Mouse (Mus musculus): ENCODE results near the gene Mapkbp1. TPM values are rescaled to one million over a fixed set of nuclear protein-coding genes. Genes with fewer than 3 reads are reported as not detected.

Mapkbp1 gene
- polyA plus RNA-seq, 1 experiment from 2014 or later: 5.4 TPM

DNA sequence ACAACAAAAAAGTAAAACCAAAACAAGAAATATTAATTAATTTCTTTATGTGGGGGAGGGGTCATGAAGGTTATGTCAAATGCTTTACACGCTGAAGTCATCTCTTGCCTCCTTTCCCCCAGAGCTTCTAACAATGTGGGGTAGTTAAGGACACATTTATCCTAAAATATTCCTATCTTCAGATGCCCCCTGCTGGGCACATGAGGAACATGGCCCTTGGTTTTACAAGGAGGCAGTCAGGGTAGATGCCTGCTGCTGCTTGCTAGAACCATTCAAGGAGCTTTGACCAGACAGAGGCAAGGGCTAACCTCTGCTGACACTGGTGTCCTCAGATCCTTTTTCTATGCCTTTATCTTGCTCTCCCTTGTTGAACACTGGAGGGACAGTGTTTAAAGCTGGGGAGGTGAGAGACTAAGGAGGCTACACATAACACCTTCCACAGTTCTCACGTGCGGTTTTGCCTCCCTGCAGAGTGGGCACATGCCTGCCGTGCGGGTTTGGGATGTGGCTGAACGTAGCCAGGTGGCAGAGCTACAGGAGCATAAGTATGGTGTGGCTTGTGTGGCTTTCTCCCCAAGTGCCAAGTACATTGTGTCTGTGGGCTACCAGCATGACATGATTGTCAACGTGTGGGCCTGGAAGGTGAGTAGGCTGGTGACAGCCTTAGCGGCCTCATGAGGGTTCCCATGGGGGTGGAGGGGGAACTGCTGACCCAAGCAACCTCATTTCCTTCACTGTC, 39.1 kb downstream of the Mapkbp1 start:
- Histone ChIP-seq H3K9me3 (no peaks in the 10 kb centered on the region), H3K27ac (replicated peaks) (no peak overlapping the region), H3K9ac (replicated peaks) (no peak overlapping the region), H3K36me3 (peaks cover 5% of the 10 kb centered on the region; the same call in 1 of the 2 replicates), H3K4me1 (no peaks in the 10 kb centered on the region), H3K4me2 (replicated peaks) (no peak overlapping the region), H3K4me3 (no peak overlapping the region), H3K27me3 (no peaks in the 10 kb centered on the region)
- 0 out of 2 replicates have a peak, but pooled peaks have one; percentile 29 for ATAC-seq (replicated peaks)
- WGBS: 81% methylated on average over 8 of the region's 8 CpGs

DNA sequence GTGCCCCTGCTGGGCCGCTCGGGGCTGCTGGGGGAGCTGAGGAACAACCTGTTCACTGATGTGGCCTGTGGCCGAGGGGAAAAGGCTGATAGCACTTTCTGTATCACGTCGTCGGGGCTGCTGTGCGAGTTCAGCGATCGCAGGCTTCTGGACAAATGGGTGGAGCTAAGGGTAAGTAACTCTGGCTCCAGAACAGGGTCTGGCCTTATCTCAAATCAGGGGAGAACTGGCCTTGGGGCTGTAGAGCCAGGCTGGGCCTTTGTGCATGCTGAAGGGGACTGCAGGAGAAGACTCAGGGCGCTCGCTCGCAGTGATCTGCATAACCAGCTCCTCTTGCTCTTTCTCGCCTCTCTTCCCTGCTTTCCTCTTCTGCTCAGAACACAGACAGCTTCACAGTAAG, 40.4 kb downstream of the Mapkbp1 start:
- peaks cover 14% of the 10 kb centered on the region; the same call in 1 of the 2 replicates for H3K36me3 ChIP-seq
- 90% methylated on average over 13 of the region's 13 CpGs for WGBS
- no peak overlapping the region for H3K4me3 ChIP-seq
- H3K4me2 ChIP-seq (replicated peaks): no peak overlapping the region
- H3K27me3 ChIP-seq: no peaks in the 10 kb centered on the region
- no peaks in the 10 kb centered on the region for H3K9me3 ChIP-seq
- no peak overlapping the region for H3K27ac ChIP-seq (replicated peaks)
- ATAC-seq (replicated peaks): no peak
- H3K4me1 ChIP-seq: no peaks in the 10 kb centered on the region
- H3K9ac ChIP-seq (replicated peaks): no peak overlapping the region

DNA sequence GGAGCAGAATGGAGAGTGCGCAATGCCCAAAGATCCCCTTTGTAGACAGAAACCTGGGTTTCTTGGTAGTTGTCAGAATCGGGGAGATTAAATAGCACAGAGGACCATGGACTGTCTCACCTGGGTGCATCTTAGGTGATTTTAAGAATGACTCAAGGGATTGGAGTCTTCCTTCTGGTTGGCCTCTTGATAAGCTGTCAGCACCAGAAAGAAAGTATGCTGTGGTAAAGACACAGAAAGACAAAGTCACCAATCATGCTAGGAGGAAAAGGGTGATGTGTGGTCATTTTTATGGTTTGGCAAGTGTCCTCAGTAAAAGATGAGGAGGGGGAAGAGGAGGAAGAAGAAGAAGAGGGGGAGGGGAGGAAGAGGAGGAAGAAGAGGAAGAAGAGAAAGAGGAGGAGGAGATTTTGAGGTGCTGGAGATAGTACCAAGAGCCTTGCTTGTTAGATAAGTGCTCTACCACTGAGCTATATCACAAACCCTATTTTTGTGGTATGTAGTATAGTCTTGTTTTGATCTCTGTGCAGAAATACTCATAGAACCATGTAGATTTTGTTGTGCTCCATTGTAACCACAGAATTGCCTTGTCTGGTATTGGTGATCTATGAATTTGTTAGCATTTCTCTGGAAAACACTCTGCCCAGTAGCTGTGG, 41.5 kb downstream of the Mapkbp1 start:
- Histone ChIP-seq H3K4me3 (no peak overlapping the region), H3K36me3 (peaks cover 25% of the 10 kb centered on the region), H3K9ac (replicated peaks) (no peak overlapping the region), H3K27me3 (no peaks in the 10 kb centered on the region), H3K9me3 (no peaks in the 10 kb centered on the region), H3K4me2 (replicated peaks) (no peak overlapping the region), H3K27ac (replicated peaks) (no peak overlapping the region), H3K4me1 (no peaks in the 10 kb centered on the region)
- no peak for ATAC-seq (replicated peaks)
- WGBS: 94% methylated on average over 2 of the region's 2 CpGs

DNA sequence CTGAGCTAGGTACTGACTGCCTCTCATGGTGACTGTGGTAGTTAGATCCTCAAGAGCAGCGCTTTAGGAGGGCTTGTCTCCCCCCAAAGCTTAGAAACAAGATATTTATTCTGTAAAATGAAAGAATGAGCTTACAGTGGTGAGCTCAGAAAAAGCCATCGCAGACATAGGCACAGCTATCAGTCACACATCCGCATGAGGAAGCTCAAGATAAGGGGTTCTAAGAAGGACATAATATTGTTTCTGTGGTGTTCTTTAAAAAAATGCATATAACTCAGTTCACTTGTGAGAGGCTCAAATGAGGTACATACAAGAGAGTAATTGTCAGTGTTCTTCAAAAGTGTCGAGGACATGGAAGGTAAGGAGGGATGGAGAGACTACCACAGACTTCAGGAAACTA, 43.4 kb downstream of the Mapkbp1 start:
- Histone ChIP-seq H3K27ac (replicated peaks) (no peak overlapping the region), H3K9me3 (no peaks in the 10 kb centered on the region), H3K36me3 (peaks cover 43% of the 10 kb centered on the region), H3K4me3 (no peak overlapping the region), H3K4me1 (no peaks in the 10 kb centered on the region), H3K27me3 (no peaks in the 10 kb centered on the region), H3K4me2 (replicated peaks) (no peak overlapping the region), H3K9ac (replicated peaks) (no peak overlapping the region)
- WGBS: 93% methylated on average over 4 of the region's 4 CpGs
- no peak for ATAC-seq (replicated peaks)

DNA sequence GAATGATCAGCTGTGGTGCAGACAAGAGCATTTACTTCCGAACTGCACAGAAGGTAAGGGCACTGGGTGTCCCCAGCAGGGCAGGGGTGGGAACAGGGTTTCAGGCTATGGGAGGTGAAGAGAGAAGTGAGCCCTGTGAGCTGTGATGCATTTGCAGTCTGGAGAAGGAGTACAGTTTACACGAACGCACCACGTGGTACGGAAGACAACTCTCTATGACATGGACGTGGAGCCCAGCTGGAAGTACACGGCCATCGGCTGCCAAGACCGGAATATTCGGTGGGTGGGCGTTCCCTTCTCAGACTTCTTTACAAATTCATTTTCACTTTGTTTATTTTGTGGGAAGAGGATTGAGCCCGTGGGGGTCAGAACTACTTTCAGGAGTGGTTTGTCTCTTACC, 45.1 kb downstream of the Mapkbp1 start:
- no peaks in the 10 kb centered on the region for H3K4me1 ChIP-seq
- no peak overlapping the region for H3K9ac ChIP-seq (replicated peaks)
- WGBS: 87% methylated on average over 12 of the region's 12 CpGs
- no peaks in the 10 kb centered on the region for H3K9me3 ChIP-seq
- no peak overlapping the region for H3K4me3 ChIP-seq
- H3K36me3 ChIP-seq: peaks cover 59% of the 10 kb centered on the region
- no peak for ATAC-seq (replicated peaks)
- no peak overlapping the region for H3K4me2 ChIP-seq (replicated peaks)
- H3K27ac ChIP-seq (replicated peaks): no peak overlapping the region
- no peaks in the 10 kb centered on the region for H3K27me3 ChIP-seq

DNA sequence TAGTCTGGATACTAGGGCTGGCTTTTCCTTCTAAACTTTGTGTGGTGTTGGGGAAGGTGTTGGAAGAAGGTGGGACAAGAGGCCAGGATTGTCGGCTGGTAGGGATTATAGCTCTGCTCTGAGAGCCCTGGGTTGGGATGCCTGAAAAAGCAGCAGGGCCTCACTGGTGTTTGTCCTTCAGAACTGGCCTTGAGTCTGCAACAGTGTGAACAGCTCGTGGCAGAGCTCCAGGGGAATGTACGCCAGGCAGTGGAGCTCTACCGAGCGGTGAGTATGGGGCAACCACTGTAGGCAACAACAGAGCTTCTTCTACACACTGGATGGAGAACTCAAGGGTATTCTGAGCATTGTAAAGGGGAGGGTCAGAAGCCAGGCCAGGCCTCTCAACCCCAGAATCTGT, 51.8 kb downstream of the Mapkbp1 start:
- Histone ChIP-seq H3K27me3 (no peaks in the 10 kb centered on the region), H3K4me1 (peaks cover 18% of the 10 kb centered on the region), H3K36me3 (peaks cover 49% of the 10 kb centered on the region), H3K9me3 (no peaks in the 10 kb centered on the region), H3K9ac (replicated peaks) (no peak overlapping the region), H3K27ac (replicated peaks) (no peak overlapping the region), H3K4me3 (no peak overlapping the region), H3K4me2 (replicated peaks) (no peak overlapping the region)
- ATAC-seq (replicated peaks): no peak
- 87% methylated on average over 5 of the region's 5 CpGs for WGBS

DNA sequence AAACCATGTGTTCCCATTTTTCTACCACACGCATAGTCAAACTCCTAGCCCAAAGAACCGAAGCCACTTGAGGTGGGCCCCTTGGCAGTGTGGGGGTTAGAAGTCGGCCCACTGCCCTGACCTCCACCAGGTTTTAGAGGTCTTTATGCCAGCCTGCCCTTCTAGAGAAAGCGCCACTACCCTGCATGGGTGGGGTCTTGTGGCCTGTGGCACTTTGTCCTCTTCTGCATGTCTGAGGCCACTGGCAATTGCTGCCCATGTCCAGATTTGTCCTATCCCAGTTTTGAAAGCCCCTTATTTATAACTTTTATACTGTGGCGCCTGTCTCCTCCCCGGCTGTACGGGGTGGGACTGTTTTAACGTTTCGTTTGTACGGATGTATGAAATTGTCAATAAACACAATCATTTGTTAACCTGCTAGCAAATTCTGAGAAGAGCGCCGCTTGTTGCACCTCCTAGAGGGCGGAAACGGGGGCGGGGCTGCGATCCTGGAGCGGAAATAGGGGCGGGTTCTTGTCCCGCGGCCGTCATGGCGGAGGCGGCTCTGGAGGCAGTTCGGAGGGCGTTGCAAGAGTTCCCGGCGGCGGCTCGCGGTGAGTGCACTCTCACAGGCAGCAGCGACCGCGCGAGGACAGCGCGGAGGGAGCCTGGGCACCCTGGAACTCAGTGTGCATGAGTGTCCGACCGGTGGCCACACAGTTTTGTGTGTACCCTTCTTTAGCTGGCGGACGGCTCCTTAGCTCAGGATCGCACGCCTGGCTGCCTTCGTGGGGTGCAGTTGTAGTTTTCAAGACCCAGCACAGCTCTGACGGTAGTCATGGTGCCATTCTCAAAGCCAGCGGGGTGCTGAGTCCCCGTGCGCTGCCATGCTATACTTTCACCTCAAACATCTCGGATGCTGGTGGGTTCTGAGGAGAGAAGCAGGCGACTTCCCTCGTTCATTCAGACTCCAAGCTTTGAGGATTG, 54.8 kb downstream of the Mapkbp1 start, which contains the start of the genes Jmjd7 and Gm28042:
Gene Jmjd7 (plus strand): TSS at position 500 of the 966 bp plus-strand sequence.
Gene Gm28042 (plus strand): TSS at position 510 of the 966 bp plus-strand sequence.
- Histone ChIP-seq H3K4me2 (replicated peaks) (peak within 1 kb of the TSS; percentile 69), H3K27me3 (no peaks in the 10 kb centered on the region), H3K9me3 (no peaks in the 10 kb centered on the region), H3K4me1 (peaks cover 18% of the 10 kb centered on the region), H3K36me3 (peaks cover 27% of the 10 kb centered on the region), H3K9ac (replicated peaks) (peak within 1 kb of the TSS; percentile 80), H3K4me3 (peak within 1 kb of the TSS; percentile 73), H3K27ac (replicated peaks) (peak within 1 kb of the TSS; percentile 87)
- peak; percentile 91 for ATAC-seq (replicated peaks)
- WGBS: 5% methylated on average over 50 of the region's 50 CpGs

DNA sequence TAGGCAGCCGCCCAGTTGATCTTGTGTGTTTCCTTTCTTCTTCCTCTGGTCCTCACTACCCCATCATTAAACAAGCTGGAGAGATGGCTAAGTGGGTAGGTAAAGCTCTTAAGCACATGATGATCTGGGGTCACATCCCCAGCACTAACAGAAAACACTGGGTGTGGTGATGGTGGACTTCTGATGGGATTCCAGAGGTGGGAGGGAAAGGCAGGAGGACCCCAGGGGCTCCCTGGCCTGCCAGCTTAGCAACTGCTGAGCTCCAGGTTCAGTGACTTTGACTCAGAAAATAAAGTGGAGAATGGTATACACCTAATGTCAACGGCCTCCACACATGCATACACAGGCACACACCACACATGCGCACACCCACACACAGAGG, 55.4 kb downstream of the Mapkbp1 start:
- ATAC-seq (replicated peaks): peak; percentile 27
- H3K36me3 ChIP-seq: peaks cover 21% of the 10 kb centered on the region
- peak overlapping the region; percentile 69 for H3K4me2 ChIP-seq (replicated peaks)
- no peaks in the 10 kb centered on the region for H3K9me3 ChIP-seq
- H3K27ac ChIP-seq (replicated peaks): peak overlapping the region; percentile 87
- H3K27me3 ChIP-seq: no peaks in the 10 kb centered on the region
- WGBS: 46% methylated on average over 3 of the region's 3 CpGs
- peak overlapping the region; percentile 73 for H3K4me3 ChIP-seq
- H3K9ac ChIP-seq (replicated peaks): peak overlapping the region; percentile 80
- H3K4me1 ChIP-seq: peaks cover 18% of the 10 kb centered on the region

DNA sequence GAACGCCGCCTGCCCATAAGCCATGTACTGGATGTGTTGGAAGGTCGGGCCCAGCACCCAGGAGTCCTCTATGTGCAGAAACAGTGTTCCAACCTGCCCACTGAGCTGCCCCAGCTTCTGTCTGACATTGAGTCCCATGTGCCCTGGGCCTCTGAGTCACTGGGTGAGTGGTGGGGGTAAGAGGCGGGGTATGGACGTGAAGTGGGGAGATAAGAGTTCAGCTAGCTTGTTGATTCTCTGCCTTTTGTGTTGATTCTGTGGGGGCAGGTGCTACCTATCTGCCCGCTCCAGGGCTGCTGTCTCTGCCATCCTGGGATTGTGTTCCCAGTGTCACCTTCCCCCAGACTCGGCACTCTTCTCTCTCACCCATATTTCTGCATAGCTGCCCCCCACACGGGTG, 57.9 kb downstream of the Mapkbp1 start:
- Histone ChIP-seq H3K27me3 (no peaks in the 10 kb centered on the region), H3K36me3 (peaks cover 13% of the 10 kb centered on the region; the same call in 1 of the 2 replicates), H3K9ac (replicated peaks) (no peak overlapping the region), H3K4me1 (peaks cover 18% of the 10 kb centered on the region), H3K4me3 (no peak overlapping the region), H3K9me3 (no peaks in the 10 kb centered on the region), H3K27ac (replicated peaks) (no peak overlapping the region), H3K4me2 (replicated peaks) (no peak overlapping the region)
- no peak for ATAC-seq (replicated peaks)
- WGBS: 92% methylated on average over 8 of the region's 8 CpGs

DNA sequence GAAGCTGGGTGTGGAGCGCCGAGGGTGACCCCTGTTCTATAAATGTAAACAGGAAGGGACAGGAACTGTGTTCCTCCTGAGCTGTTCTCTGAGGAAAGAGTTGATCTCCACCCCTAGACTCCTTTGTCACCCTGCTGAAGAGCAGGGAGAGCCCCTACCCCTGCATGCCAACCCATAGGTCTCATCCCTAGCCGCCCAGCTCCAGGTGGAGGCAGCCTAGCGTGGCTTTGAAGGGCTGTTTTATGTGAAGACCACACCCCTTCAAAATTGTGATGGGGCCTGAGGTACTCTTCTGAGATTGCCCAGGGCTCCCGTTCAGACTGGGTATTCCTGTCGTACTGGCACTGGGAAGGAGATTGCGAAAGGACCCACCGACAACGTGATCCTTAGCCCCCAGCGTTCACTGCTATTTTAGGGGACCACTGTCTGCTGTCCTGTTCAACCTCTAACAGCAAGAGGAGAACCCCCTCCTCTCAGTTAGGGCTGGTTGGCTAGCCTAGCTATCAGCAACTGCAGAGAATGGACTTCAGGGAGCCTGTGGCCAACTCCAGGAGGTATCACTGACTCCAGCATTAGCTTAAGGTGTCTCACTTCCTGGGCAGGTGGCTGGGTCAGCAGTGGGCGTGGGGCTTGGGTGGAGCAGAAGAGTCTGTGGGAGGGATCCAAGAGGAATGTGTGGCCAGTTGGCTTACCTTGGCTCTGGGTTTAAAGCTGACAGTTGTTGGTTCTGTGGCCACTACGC, 60.4 kb downstream of the Mapkbp1 start, which contains the start of gene Pla2g4b:
Gene Pla2g4b (plus strand): TSS at position 692 of the 742 bp plus-strand sequence.
- Histone ChIP-seq H3K9me3 (no peaks in the 10 kb centered on the region), H3K4me3 (no peak within 1 kb of the TSS), H3K4me2 (replicated peaks) (no peak within 1 kb of the TSS), H3K36me3 (peaks cover 27% of the 10 kb centered on the region), H3K4me1 (peaks cover 8% of the 10 kb centered on the region), H3K27me3 (no peaks in the 10 kb centered on the region), H3K27ac (replicated peaks) (no peak within 1 kb of the TSS), H3K9ac (replicated peaks) (no peak within 1 kb of the TSS)
- no peak for ATAC-seq (replicated peaks)
- WGBS: 92% methylated on average over 12 of the region's 12 CpGs

DNA sequence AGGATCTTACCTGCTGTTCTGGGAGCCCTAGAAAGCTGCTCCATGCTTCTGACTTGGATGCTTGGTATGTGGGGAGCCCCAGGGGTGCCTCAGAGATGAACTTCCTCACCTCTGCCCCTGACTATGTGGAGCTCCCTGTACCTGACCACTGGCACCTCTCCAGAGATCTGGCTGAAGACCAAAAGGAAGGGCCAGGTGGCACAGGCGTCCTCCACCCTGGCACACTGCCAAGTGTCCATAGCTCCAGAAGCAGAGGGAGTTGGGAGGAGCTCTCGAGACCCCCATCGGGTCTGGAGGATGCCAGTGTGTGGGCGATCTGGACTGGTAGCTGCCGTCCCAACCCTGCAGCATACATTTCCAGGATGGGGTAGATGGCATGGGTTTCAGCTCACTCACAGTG, 61.2 kb downstream of the Mapkbp1 start:
- H3K4me2 ChIP-seq (replicated peaks): no peak overlapping the region
- H3K27ac ChIP-seq (replicated peaks): no peak overlapping the region
- no peak for ATAC-seq (replicated peaks)
- no peak overlapping the region for H3K9ac ChIP-seq (replicated peaks)
- no peaks in the 10 kb centered on the region for H3K27me3 ChIP-seq
- 0 out of 2 replicates have a peak, but pooled peaks cover under 1% of the 10 kb centered on the region for H3K4me1 ChIP-seq
- H3K4me3 ChIP-seq: no peak overlapping the region
- 62% methylated on average over 5 of the region's 5 CpGs for WGBS
- no peaks in the 10 kb centered on the region for H3K9me3 ChIP-seq
- peaks cover 31% of the 10 kb centered on the region for H3K36me3 ChIP-seq

Data from forebrain, embryonic 15.5 days (tissue).